Mouse (Mus musculus) Patski (cell line): Measurements from ENCODE around the gene Bach1. TPM values are rescaled to one million over a fixed set of nuclear protein-coding genes. Genes with fewer than 3 reads are reported as not detected.

ENCODE experiments used
- ATAC-seq: fragments of 100-300 bp; one replicate; pipeline ENCODE4 v1.8.0; 2021
- CTCF ChIA-PET: fragments of 350-600 bp; sonication (Branson Sonifier 250); formaldehyde crosslinking; loops from one replicate; lab custom pipeline; 2022; ENCODE audit warnings: inconsistent platforms; lab: Charles Lee
- POLR2A ChIA-PET: fragments of 350-600 bp; sonication (Branson Sonifier 250); formaldehyde crosslinking; loops from one replicate; lab custom pipeline; 2022; ENCODE audit warnings: antibody characterized with exemption, inconsistent platforms; lab: Charles Lee
- DNase-seq: peaks from one replicate; pipeline ENCODE4 v3.0.0-alpha.2; 2011; ENCODE audit warnings: low read depth, low spot score
- H3K27me3 ChIP-seq: fragments of 371-371 bp; one replicate; pipeline ENCODE4 v1.5.1; 2021
- CTCF ChIP-seq: fragments of 100-300 bp; IDR thresholded peaks from one replicate; pipeline ENCODE4 v1.5.1; 2021
- in situ Hi-C: fragments of 300-500 bp; cut with MboI; formaldehyde crosslinking; loops from 3 replicates; pipeline ENCODE4 v1.11.1; 2018; ENCODE audit warnings: low pct_unique_long_range_greater_than_20kb, mixed read lengths
- polyA plus RNA-seq: library from polyadenylated mRNA; unstranded; gene quantifications from one replicate; pipeline ENCODE4 v1.2.3, GENCODE M21; 2021

Bach1 gene
- polyA plus RNA-seq, 1 experiment from 2014 or later: 12.9 TPM

DNA sequence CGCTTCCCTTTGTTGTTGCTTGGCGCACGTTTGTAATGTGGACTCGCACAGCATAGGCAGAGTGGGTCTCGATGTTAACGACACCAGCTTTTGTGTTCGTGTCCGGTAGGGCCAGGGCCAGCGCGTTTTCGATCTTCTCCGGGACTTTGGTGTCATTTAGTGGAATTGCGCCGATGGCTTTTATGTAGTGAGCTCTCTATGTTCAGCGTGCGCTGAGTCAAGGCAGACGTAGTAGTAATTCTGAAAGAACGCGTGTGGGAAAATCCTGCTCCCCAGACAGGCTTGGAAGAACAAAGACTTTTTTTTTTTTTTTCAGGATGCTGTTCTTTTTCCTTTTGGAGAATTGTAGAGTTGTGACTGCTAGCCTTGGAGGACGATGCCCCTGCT lies 554 bp downstream of the Bach1 start:
- ATAC-seq (peak; percentile 42), DNase-seq (peak; percentile 33)
- in situ Hi-C loops: no loop called here
- POLR2A ChIA-PET: interaction anchor here (0.7 to 1.0 kb wide), 2 partner anchors 21 to 287 kb away, joined by 3 read pairs; no protein-coding TSS in a partner anchor
- CTCF ChIA-PET: interaction anchor here (0.9 to 2.2 kb wide), 2 partner anchors 48 to 195 kb away, joined by 3 to 5 read pairs; no protein-coding TSS in a partner anchor
- TF ChIP-seq CTCF: no peak
- H3K27me3 ChIP-seq: no peaks in the 10 kb centered on the region

DNA sequence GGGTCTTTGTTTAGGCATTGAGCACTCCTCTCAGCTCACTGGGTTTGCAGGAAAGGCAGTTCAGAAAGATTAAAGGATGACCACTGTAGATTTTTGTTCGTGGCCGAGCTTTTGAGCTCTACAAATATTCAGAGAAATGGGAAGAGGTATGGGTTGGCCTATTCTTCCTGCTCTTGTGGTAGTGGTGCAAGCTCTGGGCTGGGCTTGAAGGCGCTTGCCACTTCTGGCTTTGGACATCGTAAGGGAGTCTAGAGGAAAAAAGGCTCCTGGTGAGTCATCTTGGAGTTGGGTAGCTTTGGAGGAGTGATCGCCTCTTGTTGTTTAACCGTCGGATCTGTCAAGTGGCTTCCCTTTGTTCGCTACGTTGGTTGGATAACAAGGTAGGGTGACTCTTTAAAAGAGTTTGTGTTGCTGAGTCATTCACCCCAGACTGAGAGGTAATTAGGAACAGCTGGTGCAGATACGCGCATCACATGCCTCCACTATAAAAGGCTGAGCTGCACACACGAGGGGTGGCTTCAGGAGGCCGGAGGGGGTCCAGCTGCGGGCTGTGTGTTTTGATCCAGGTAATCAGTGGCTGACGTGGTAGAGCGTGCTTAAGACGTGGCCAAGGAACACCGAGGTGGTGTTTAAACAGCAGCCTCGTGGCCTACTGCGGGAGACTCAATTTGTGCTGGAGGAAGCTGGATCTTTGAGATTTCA lies 1.1 kb downstream of the Bach1 start:
- H3K27me3 ChIP-seq: no peaks in the 10 kb centered on the region
- ATAC-seq: peak; percentile 64
- POLR2A ChIA-PET: interaction anchor here (1.0 kb wide), 1 partner anchor 20 kb away, joined by 3 read pairs; no protein-coding TSS in a partner anchor
- DNase-seq: peak; percentile 86
- no peak for TF ChIP-seq CTCF
- in situ Hi-C loops: no loop called here
- CTCF ChIA-PET: interaction anchor here (2.2 kb wide), 1 partner anchor 47 kb away, joined by 5 read pairs; no protein-coding TSS in a partner anchor

DNA sequence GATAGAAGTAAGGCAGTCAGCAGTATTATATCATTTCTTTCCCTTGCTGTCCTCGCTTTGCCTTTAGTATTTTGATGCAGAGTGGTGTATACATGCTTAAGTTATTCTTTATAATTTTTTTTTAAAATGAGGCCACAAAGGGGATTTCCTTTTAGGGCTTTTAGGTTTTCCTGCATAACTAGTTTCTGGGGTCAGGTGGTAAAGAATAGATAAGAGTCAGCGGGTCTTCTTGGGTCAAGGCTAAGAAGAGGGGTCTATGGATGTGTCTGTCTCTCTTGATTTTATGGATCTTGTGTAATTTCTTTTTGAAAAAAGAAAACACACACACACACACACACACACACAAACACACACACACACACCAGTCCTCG lies 1.6 kb downstream of the Bach1 start:
- TF ChIP-seq CTCF: no peak
- in situ Hi-C loops: no loop called here
- ChIA-PET CTCF (interaction anchor here (2.2 kb wide), 1 partner anchor 47 kb away, joined by 5 read pairs; no protein-coding TSS in a partner anchor), POLR2A (interaction anchor here (1.0 kb wide), 1 partner anchor 20 kb away, joined by 3 read pairs; no protein-coding TSS in a partner anchor)
- no peak for DNase-seq
- H3K27me3 ChIP-seq: no peaks in the 10 kb centered on the region
- ATAC-seq: no peak

DNA sequence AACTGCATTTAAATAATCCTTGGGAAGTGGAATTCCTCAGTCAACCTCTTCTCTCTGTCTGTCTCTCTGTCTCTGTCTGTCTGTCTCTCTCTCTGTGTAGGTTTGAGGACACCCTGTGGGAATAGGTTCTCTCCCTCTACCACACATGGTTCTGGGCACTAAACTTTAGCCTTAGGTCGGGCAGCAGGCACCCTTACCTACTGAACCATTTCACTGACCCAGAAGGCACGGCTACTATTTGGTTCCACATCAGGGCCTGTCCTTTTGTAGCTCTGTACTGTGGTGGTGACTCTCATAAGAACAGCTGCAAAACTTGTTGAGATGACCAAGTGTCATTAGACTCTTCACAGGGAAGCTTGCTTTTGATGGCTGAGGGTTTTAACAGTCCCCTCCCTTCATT lies 3.1 kb downstream of the Bach1 start:
- ChIA-PET POLR2A (interaction anchor here (0.6 kb wide), 1 partner anchor 129 kb away, joined by 3 read pairs; no protein-coding TSS in a partner anchor), CTCF (no interaction called here)
- no peak for TF ChIP-seq CTCF
- DNase-seq (no peak), ATAC-seq (no peak)
- in situ Hi-C loops: no loop called here
- H3K27me3 ChIP-seq: no peaks in the 10 kb centered on the region

DNA sequence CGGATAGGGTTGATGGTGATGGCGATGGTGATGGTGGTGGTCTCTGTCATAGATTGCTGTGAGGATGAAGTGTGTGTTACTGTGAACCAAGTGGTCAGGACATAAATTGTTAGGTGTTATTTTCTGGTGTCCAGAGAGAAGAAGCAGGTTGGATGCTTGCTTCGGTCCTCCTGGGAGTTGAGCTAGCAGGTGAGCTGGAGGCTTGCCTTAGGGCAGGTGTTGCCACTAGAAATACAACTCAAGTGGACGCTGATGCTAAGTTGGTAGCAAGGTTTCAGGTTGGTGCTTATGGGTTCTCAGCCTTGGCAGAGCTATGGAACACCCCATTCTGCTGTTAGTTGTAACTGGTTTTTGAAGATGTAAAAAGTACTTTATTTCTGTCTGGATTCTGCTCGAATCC lies 4.1 kb downstream of the Bach1 start:
- ChIA-PET CTCF (interaction anchor here (1.7 to 2.7 kb wide), 2 partner anchors 10 to 13 kb away, joined by 4 to 7 read pairs; no protein-coding TSS in a partner anchor), POLR2A (no interaction called here)
- H3K27me3 ChIP-seq: no peaks in the 10 kb centered on the region
- DNase-seq (no peak), ATAC-seq (no peak)
- TF ChIP-seq CTCF: no peak
- in situ Hi-C loops: no loop called here

DNA sequence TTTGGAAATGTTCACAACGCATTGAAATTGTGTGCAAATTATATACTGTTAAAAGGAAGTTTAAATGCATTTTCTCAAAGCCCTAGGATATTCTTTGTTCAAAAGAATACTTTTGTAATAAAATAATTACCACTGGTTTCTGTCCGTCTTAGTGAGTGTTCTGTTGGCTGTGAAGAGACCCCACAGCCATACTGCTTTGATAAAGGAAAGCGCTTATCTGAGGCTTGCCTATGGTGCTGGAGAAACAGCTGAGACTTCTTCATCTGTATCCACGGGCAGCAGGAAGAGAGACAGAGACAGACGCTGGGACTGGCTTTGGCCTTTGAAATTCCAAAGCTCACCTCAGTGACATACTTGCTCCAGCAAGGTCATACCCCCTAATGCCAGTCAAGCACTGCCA lies 5.5 kb downstream of the Bach1 start:
- DNase-seq: no peak
- no peaks in the 10 kb centered on the region for H3K27me3 ChIP-seq
- no peak for TF ChIP-seq CTCF
- CTCF ChIA-PET: interaction anchor here (0.5 to 2.7 kb wide), 3 partner anchors 9 to 34 kb away, joined by 3 to 7 read pairs (median 4); no protein-coding TSS in a partner anchor
- in situ Hi-C loops: no loop called here
- ATAC-seq: no peak
- POLR2A ChIA-PET: no interaction called here

DNA sequence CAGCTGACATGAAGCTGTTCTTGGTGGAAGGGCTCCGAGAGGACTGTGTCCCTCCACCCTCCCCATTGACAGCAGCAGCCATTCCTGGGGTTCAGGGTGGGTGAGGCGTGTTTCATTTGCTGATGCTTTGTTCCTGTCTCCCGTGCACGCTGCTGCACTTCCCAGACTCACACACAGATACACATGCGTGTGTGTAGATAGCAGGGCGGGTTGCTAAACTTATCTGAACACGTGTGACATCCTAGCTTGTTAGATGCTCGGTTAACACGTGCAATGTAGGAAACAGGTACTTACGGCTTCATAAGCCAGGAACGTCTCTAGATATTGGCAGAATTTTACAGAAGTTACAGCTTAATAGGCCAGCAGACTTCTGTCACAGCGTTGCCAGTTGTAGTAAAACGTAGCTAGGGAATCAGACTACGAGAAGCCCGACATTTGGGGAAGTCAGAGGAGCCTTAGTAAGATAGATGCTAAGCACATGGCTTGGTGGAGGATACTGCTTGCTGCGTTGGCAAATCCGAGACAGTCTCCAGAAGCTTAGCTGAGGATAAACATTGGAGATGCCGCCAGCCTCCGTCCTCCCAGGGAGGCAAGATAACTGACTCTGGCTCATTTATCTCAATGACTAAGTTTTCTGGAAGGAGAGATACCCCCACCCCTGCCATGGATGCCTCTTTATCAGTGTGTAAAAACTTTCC lies 7.3 kb downstream of the Bach1 start:
- ATAC-seq (no peak), DNase-seq (no peak)
- no peaks in the 10 kb centered on the region for H3K27me3 ChIP-seq
- POLR2A ChIA-PET: interaction anchor here (0.5 kb wide), 1 partner anchor 966 kb away, joined by 6 read pairs; no protein-coding TSS in a partner anchor
- no peak for TF ChIP-seq CTCF
- in situ Hi-C loops: no loop called here
- CTCF ChIA-PET: no interaction called here

DNA sequence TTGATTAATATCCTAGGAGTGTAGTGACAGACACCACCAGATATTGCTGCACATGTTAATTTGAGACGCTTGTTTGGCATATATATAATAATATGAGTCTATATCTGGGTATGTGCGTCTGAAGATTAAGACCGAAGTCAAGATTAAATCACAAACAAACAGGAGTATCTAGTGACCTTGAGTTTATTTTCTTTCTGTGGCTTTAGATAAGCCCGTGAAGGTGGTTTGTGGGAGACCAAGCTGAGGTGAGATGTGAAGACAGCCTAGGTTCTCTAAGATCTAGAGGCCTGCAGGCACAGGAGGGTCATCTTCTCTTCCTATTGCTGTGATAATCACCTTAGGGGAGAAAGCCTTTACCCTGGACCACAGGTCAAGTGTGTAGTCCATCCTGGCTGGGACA lies 8.6 kb downstream of the Bach1 start:
- ATAC-seq: no peak
- DNase-seq: no peak
- H3K27me3 ChIP-seq: no peaks in the 10 kb centered on the region
- in situ Hi-C loops: no loop called here
- ChIA-PET POLR2A (no interaction called here), CTCF (no interaction called here)
- no peak for TF ChIP-seq CTCF

DNA sequence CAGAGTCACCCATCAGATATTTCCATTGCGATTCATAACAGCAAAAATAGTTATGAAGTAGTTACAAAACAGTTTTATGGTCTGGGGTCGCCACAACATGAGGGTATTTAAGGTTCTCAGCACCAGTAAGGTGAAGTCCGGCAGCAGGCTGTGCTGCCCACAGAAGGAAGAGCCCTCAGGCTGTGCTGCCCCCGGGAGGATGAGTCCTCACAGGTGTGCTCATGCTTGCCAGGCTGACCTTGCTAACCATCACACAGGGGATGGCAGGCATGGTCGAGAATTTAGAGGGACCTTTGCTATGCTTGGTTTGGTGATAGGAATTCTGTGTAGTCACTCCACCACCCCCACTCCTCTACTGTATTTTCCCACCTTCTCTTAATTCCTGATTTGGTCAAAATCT lies 9.8 kb downstream of the Bach1 start:
- DNase-seq (no peak), ATAC-seq (no peak)
- no peaks in the 10 kb centered on the region for H3K27me3 ChIP-seq
- no peak for TF ChIP-seq CTCF
- ChIA-PET POLR2A (no interaction called here), CTCF (no interaction called here)
- in situ Hi-C loops: no loop called here

DNA sequence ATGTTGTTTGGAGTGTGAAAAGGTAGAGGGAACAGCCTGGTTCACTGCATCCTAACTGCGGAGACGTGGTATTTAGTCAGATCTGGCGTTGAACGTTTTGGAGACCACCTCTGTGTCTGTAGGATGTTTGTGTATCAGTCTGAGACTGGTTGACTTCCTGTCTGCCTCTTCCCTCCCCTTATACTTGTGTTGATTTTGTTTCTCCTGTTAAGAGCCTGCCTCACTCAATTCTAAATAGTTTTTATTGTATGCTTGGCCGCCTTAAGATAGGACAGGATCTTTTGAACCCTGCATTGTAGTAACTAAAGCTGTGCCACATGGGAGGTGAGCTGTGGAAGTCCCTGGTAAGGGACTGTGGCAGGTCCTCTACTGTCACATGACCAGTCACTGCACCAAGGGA lies 10.4 kb downstream of the Bach1 start:
- DNase-seq: no peak
- CTCF ChIA-PET: interaction anchor here (0.8 kb wide), 1 partner anchor 17 kb away, joined by 3 read pairs; no protein-coding TSS in a partner anchor
- no peak for TF ChIP-seq CTCF
- in situ Hi-C loops: no loop called here
- no peak for ATAC-seq
- POLR2A ChIA-PET: no interaction called here
- H3K27me3 ChIP-seq: no peaks in the 10 kb centered on the region
